11 mouse cellular contexts compared by ENCODE assay signal in the genomic region with DNA sequence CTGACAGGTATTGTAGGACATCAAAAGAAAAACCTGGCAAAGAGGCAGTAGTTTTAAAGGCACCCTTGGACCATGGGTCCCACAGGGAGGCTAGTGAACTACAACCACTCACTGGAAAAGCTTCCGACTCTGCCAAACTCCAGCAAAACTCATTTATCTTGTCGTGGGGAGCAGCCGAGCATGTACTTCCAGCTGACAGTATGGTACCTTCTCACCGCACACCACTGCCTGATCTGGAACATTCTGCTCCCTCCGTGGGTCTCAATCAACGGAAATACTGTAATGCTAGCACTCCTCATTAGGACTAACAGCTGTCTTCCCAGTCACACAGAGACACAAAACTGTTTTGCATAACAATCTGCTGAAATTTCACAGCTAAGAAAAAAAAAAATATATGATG. TPM values are rescaled to one million over a fixed set of nuclear protein-coding genes. Genes with fewer than 3 reads are reported as not detected.
DNase-seq lines count a peak whose midpoint lies in the region; ATAC-seq and TF ChIP-seq lines count a peak whose summit lies in the region.
"Had no signal": no experiment of that assay in that cellular context is flagged by ENCODE, and none has a peak within 500 bp of the region (broad histone marks: within the 10 kb centered on the region; RNA-seq: fewer than 3 reads in every experiment).

No protein-coding gene starts in this region.

- H3K36me3 ChIP-seq in hindbrain, embryonic 13.5 days = peaks cover 42% of the 10 kb centered on the region

- DNase-seq in layer of hippocampus, adult 2 months (ENCODE audit: low spot score in 2 of 2) = no peak
- no peak for DNase-seq in layer of hippocampus, postnatal 25 days (ENCODE audit: extremely low spot score in 1 of 2, low spot score in 1 of 2)
- peak; percentile 57 for DNase-seq in brain, adult 2 months (ENCODE audit: low read depth, low spot score)
- DNase-seq in mesoderm, embryonic 11.5 days (ENCODE audit: low read depth, low spot score) = peak; percentile 24
- no peak for DNase-seq in heart, adult 18-20 months
- DNase-seq in adrenal gland, adult 8-10 months = no peak

- peak overlapping the region; percentile 64 for H3K27ac ChIP-seq in layer of hippocampus, adult 2 months
- peak overlapping the region; percentile 74 for H3K27ac ChIP-seq in hindbrain, embryonic 13.5 days
- H3K27ac ChIP-seq: left cerebral cortex, adult 2 months; liver, embryonic 12.5 days had no signal

- 27% methylated on average over 6 of the region's 6 CpGs for WGBS in hindbrain, embryonic 13.5 days

- H3K4me2 ChIP-seq in hindbrain, embryonic 13.5 days = no peak overlapping the region; the same call in 1 of the 2 replicates
- H3K4me2 ChIP-seq: heart, embryonic 11.5 days; liver, embryonic 12.5 days had no signal

- no peak for TF ChIP-seq CTCF in layer of hippocampus, adult 2 months (conservative IDR thresholded peaks at IDR 0.05)

- H3K27me3 ChIP-seq in hindbrain, embryonic 13.5 days = no peaks in the 10 kb centered on the region
- H3K27me3 ChIP-seq: liver, embryonic 12.5 days had no signal

- peaks cover 12% of the 10 kb centered on the region for H3K4me1 ChIP-seq in hindbrain, embryonic 13.5 days (replicated peaks)
- H3K4me1 ChIP-seq: liver, embryonic 12.5 days had no signal

- ATAC-seq in hindbrain, embryonic 13.5 days (ENCODE audit: low FRiP score) = peak; percentile 84
- ATAC-seq: inflammation-experienced regulatory T-cells, adult 6 months; liver, embryonic 12.5 days had no signal

- H3K4me3 ChIP-seq in layer of hippocampus, adult 2 months = no peak overlapping the region
- H3K4me3 ChIP-seq in hindbrain, embryonic 13.5 days = no peak overlapping the region
- H3K4me3 ChIP-seq: left cerebral cortex, adult 2 months; liver, embryonic 12.5 days had no signal

- no peak overlapping the region for H3K9ac ChIP-seq in hindbrain, embryonic 13.5 days
- H3K9ac ChIP-seq: liver, embryonic 12.5 days had no signal

- no peaks in the 10 kb centered on the region for H3K9me3 ChIP-seq in hindbrain, embryonic 13.5 days
- H3K9me3 ChIP-seq: liver, embryonic 12.5 days had no signal

RNA-seq across cellular contexts. Expression of gene Wdr37, which starts 48.6 kb away (rescaled TPM):
- total RNA-seq in layer of hippocampus, adult 2 months (2021) = 10 to 100 TPM; 88.3 to 92.9 TPM
- total RNA-seq in layer of hippocampus, postnatal 25 days (2021) = 10 to 100 TPM; 84.9 to 89.5 TPM
- polyA plus RNA-seq in hindbrain, embryonic 13.5 days (2015; fragmentation: Nextera tagmentation; extraction: Ambion mirVana) = 53.9 and 57.7 TPM in 2 replicates
- total RNA-seq in heart, adult 18-20 months (2021) = 10 to 100 TPM; 31.8 to 33.6 TPM
- total RNA-seq in adrenal gland, adult 8-10 months (2022) = 10 to 100 TPM; 44.7 to 54.1 (median 49.6) TPM

Comparison
In these comparisons a context has a peak if more than half of its experiments do, and no peak if none do; other contexts are left out.
1. DNase-seq: peak in brain, adult 2 months (single experiment) and mesoderm, embryonic 11.5 days (single experiment); none in layer of hippocampus, adult 2 months (0 of 2), layer of hippocampus, postnatal 25 days (0 of 2), heart, adult 18-20 months (0 of 2) and adrenal gland, adult 8-10 months (single experiment).